Mouse (Mus musculus) olfactory bulb, adult 2 months (tissue): Measurements from ENCODE around the gene Fzd2.

Experiments used
- CTCF ChIP-seq: fragments of 200-500 bp; IDR thresholded peaks from 2 replicates; pipeline ENCODE4 v1.5.1; 2012; ENCODE audit warnings: low read depth, mild to moderate bottlenecking, low read length, moderate library complexity; ENCODE audit not compliant: insufficient read depth
- POLR2A ChIP-seq: fragments of 200-500 bp; IDR thresholded peaks from 2 replicates; pipeline ENCODE4 v1.6.1; 2012; ENCODE audit warnings: mild to moderate bottlenecking, low read depth, low read length, moderate library complexity; ENCODE audit not compliant: insufficient read depth

DNA sequence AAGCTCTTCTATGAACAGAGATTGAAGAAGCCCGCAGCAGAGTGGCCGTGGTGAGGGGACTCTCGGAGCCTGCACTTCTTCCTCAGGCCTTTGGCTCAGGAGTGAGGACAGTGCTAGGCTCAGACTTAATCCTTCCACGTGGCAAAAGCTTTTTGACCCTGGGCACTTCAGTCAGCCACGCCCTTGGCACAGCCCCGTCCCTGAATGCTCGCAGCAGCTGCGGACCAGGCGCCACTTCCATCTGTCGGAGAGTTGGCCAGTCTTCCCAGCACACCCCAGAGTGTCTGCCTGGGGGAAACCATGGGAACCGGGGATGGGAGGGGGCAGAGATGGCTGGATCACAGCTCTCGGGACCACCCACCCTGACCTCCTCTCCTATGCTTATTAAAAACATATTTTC lies 32.7 kb downstream of the Fzd2 start:
- no peak for TF ChIP-seq CTCF
- no peak for TF ChIP-seq POLR2A
